Mouse (Mus musculus) kidney, embryonic 15.5 days (tissue): ENCODE data around the gene Prpf31. TPM values are rescaled to one million over a fixed set of nuclear protein-coding genes. Genes with fewer than 3 reads are reported as not detected.

ENCODE experiments used
- ATAC-seq: fragments of 200-750 bp; cut with Nextera tagmentation; replicated peaks from 2 replicates; pipeline ENCODE4 v1.8.0; 2017; ENCODE audit warnings: moderate TSS enrichment; ENCODE audit not compliant: low FRiP score
- H3K27ac ChIP-seq: fragments of 300-500 bp; sonication (generic); 2 replicates; pipeline ENCODE4 v1.5.1; 2015; ENCODE audit warnings: mild to moderate bottlenecking, inconsistent platforms
- H3K27me3 ChIP-seq: fragments of 300-500 bp; sonication (generic); 2 replicates; pipeline ENCODE4 v1.6.1; 2015; ENCODE audit warnings: inconsistent platforms
- H3K36me3 ChIP-seq: fragments of 300-500 bp; sonication (generic); 2 replicates; pipeline ENCODE4 v1.6.1; 2015; ENCODE audit warnings: inconsistent platforms
- H3K4me1 ChIP-seq: fragments of 300-500 bp; sonication (generic); 2 replicates; pipeline ENCODE4 v1.6.1; 2015; ENCODE audit warnings: inconsistent platforms
- H3K4me2 ChIP-seq: fragments of 300-500 bp; sonication (generic); 2 replicates; pipeline ENCODE4 v1.6.1; 2015; ENCODE audit warnings: moderate library complexity, mild to moderate bottlenecking, inconsistent platforms
- H3K4me3 ChIP-seq: fragments of 300-500 bp; sonication (generic); replicated peaks from 2 replicates; pipeline ENCODE4 v1.5.1; 2015; ENCODE audit warnings: mild to moderate bottlenecking, inconsistent platforms
- H3K9ac ChIP-seq: fragments of 300-500 bp; sonication (generic); 2 replicates; pipeline ENCODE4 v1.6.1; 2015; ENCODE audit warnings: mild to moderate bottlenecking, inconsistent platforms
- H3K9me3 ChIP-seq: fragments of 300-500 bp; sonication (generic); replicated peaks from 2 replicates; pipeline ENCODE4 v1.6.1; 2016; ENCODE audit warnings: inconsistent platforms
- WGBS: fragments of 180-500 bp; shearing (Covaris S2); methylation state at CpG from one replicate; pipeline ENCODE4 v1.1.7; 2015; ENCODE audit warnings: mixed read lengths; 5-methylcytosine and 5-hydroxymethylcytosine counted together
- polyA plus RNA-seq: library from polyadenylated mRNA; unstranded; fragments of >200 nt; fragmentation: Nextera tagmentation; extraction: Ambion mirVana; gene quantifications from 2 replicates; pipeline ENCODE4 v1.2.1, GENCODE M21; 2015

Prpf31 gene
- polyA plus RNA-seq, 1 experiment from 2014 or later: 116 TPM

- no peaks in the 10 kb centered on the region for H3K9me3 ChIP-seq
- peaks cover 33% of the 10 kb centered on the region for H3K4me1 ChIP-seq
- ATAC-seq: no peak
- peak overlapping the region; percentile 67 for H3K27ac ChIP-seq
- H3K4me2 ChIP-seq: peak overlapping the region; percentile 45
- peaks cover 22% of the 10 kb centered on the region for H3K36me3 ChIP-seq
- H3K27me3 ChIP-seq: no peaks in the 10 kb centered on the region
- H3K4me3 ChIP-seq: peak overlapping the region; percentile 24
- H3K9ac ChIP-seq: peak overlapping the region; percentile 1; the same call in 1 of the 2 replicates
- 22% methylated on average over 14 of the region's 14 CpGs for WGBS
Measured at GRCm38 (mm10) chr7:3666921-3667391, 37.2 kb downstream of the Prpf31 start.

- 73% methylated on average over 10 of the region's 10 CpGs for WGBS
- H3K9me3 ChIP-seq: no peaks in the 10 kb centered on the region
Measured at GRCm38 (mm10) chr7:3674507-3675227, 44.9 kb downstream of the Prpf31 start.

GRCm38 (mm10) chr7:3675228-3675548, 45.4 kb downstream of the Prpf31 start:
- 82% methylated on average over 3 of the region's 3 CpGs for WGBS
- no peak for ATAC-seq
- Histone ChIP-seq H3K9me3 (no peaks in the 10 kb centered on the region), H3K27ac (no peak overlapping the region), H3K4me1 (no peaks in the 10 kb centered on the region), H3K4me3 (no peak overlapping the region), H3K4me2 (no peak overlapping the region), H3K36me3 (peaks cover 19% of the 10 kb centered on the region), H3K27me3 (no peaks in the 10 kb centered on the region), H3K9ac (no peak overlapping the region)

More at GRCm38 (mm10) chr7:3674507-3675227, 44.9 kb downstream of the Prpf31 start:
- no peak overlapping the region for H3K9ac ChIP-seq
- no peak overlapping the region for H3K27ac ChIP-seq
- H3K4me1 ChIP-seq: no peaks in the 10 kb centered on the region
- no peak overlapping the region for H3K4me3 ChIP-seq
- no peaks in the 10 kb centered on the region for H3K27me3 ChIP-seq
- H3K36me3 ChIP-seq: peaks cover 18% of the 10 kb centered on the region
- no peak overlapping the region for H3K4me2 ChIP-seq
- ATAC-seq: peak; percentile 83

- Histone ChIP-seq H3K36me3 (peaks cover 27% of the 10 kb centered on the region), H3K27ac (no peak overlapping the region), H3K4me1 (no peaks in the 10 kb centered on the region), H3K9me3 (no peaks in the 10 kb centered on the region), H3K4me3 (peak overlapping the region; percentile 28; the same call in 1 of the 2 replicates), H3K27me3 (no peaks in the 10 kb centered on the region), H3K9ac (no peak overlapping the region), H3K4me2 (peak overlapping the region; percentile 41)
- no peak for ATAC-seq
- WGBS: 90% methylated on average over 12 of the region's 12 CpGs
Measured at GRCm38 (mm10) chr7:3676371-3676770, 46.6 kb downstream of the Prpf31 start.

GRCm38 (mm10) chr7:3677342-3677741, 47.6 kb downstream of the Prpf31 start, which contains the start of gene Tmc4:
Gene Tmc4, minus strand, starts transcription at chr7:3677553.
- H3K36me3 ChIP-seq: peaks cover 36% of the 10 kb centered on the region
- H3K27ac ChIP-seq: no peak within 1 kb of the TSS

GRCm38 (mm10) chr7:3683908-3684550, 54.2 kb downstream of the Prpf31 start:
- Histone ChIP-seq H3K27me3 (no peaks in the 10 kb centered on the region), H3K4me2 (no peak overlapping the region), H3K4me3 (no peak overlapping the region), H3K36me3 (peaks cover 77% of the 10 kb centered on the region), H3K9me3 (no peaks in the 10 kb centered on the region), H3K27ac (no peak overlapping the region), H3K4me1 (no peaks in the 10 kb centered on the region), H3K9ac (no peak overlapping the region)
- no peak for ATAC-seq
- WGBS: 92% methylated on average over 10 of the region's 10 CpGs

More at GRCm38 (mm10) chr7:3677342-3677741, 47.6 kb downstream of the Prpf31 start, which contains the start of gene Tmc4:
- Histone ChIP-seq H3K27me3 (no peaks in the 10 kb centered on the region), H3K4me1 (no peaks in the 10 kb centered on the region), H3K9ac (peak within 1 kb of the TSS; percentile 11; the same call in 1 of the 2 replicates), H3K4me2 (peak within 1 kb of the TSS; percentile 41), H3K4me3 (peak within 1 kb of the TSS; percentile 28), H3K9me3 (no peaks in the 10 kb centered on the region)
- WGBS: 47% methylated on average over 9 of the region's 9 CpGs
- peak; percentile 57; the same call in 1 of the 2 replicates for ATAC-seq

GRCm38 (mm10) chr7:3684698-3685097, 54.9 kb downstream of the Prpf31 start:
- Histone ChIP-seq H3K4me2 (no peak overlapping the region), H3K27ac (no peak overlapping the region), H3K9me3 (no peaks in the 10 kb centered on the region), H3K4me1 (no peaks in the 10 kb centered on the region), H3K4me3 (no peak overlapping the region), H3K27me3 (no peaks in the 10 kb centered on the region), H3K9ac (no peak overlapping the region), H3K36me3 (peaks cover 72% of the 10 kb centered on the region)
- WGBS: 93% methylated on average over 8 of the region's 8 CpGs
- no peak for ATAC-seq

GRCm38 (mm10) chr7:3685400-3686187, 55.8 kb downstream of the Prpf31 start:
- Histone ChIP-seq H3K27me3 (no peaks in the 10 kb centered on the region), H3K9me3 (no peaks in the 10 kb centered on the region), H3K27ac (no peak overlapping the region), H3K36me3 (peaks cover 75% of the 10 kb centered on the region), H3K9ac (no peak overlapping the region), H3K4me1 (no peaks in the 10 kb centered on the region), H3K4me2 (no peak overlapping the region), H3K4me3 (no peak overlapping the region)
- 86% methylated on average over 31 of the region's 31 CpGs for WGBS
- no peak for ATAC-seq

GRCm38 (mm10) chr7:3691919-3692318, 62.1 kb downstream of the Prpf31 start:
- H3K9me3 ChIP-seq: no peaks in the 10 kb centered on the region
- H3K36me3 ChIP-seq: peaks cover 42% of the 10 kb centered on the region
- no peaks in the 10 kb centered on the region for H3K27me3 ChIP-seq
- peak overlapping the region; percentile 90 for H3K9ac ChIP-seq
- peak overlapping the region; percentile 76 for H3K4me3 ChIP-seq
- WGBS: 18% methylated on average over 3 of the region's 3 CpGs
- no peak for ATAC-seq
- peaks cover 25% of the 10 kb centered on the region for H3K4me1 ChIP-seq
- H3K4me2 ChIP-seq: peak overlapping the region; percentile 90
- peak overlapping the region; percentile 99 for H3K27ac ChIP-seq
